Comparison of ENCODE assay signal across 22 mouse cellular contexts in the genomic region with DNA sequence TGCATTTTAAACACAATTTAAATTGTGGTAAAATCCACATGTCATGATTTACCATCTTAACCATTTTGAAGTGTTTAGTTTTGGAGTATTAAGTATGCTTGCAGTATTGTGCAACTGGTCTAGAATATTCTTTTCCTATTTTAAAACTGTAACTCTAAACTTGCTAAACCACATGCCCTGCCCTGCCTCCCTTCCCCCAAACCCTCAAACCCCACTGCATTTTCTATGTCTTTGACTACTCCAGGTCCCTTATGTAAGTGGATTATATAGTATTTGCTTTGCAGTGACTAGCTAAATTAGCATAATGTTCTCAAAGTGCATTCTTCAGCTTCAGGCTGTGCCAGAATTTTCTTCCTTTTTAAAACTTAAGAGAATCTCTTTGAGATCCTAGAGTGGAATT.
DNase-seq lines count a peak whose midpoint lies in the region; ATAC-seq and TF ChIP-seq lines count a peak whose summit lies in the region.
"Had no signal": no experiment of that assay in that cellular context is flagged by ENCODE, and none has a peak within 500 bp of the region (broad histone marks: within the 10 kb centered on the region; RNA-seq: fewer than 3 reads in every experiment).

No protein-coding gene starts in this region.

- no peak for DNase-seq in left cerebral cortex, adult 2 months (ENCODE audit: extremely low spot score in 1 of 2, low spot score in 2 of 2)
- no peak for DNase-seq in left cerebral cortex, postnatal 4 days
- peak; percentile 79 for DNase-seq in lung, postnatal 0 days (ENCODE audit: low spot score)
- no peak for DNase-seq in gastrocnemius, postnatal 10 days
- DNase-seq in forebrain, embryonic 11.5 days (ENCODE audit: low spot score) = no peak
- DNase-seq in ovary, postnatal 10 days (ENCODE audit: low spot score) = no peak
- DNase-seq: adrenal gland, adult 8-10 months; cerebellum, adult 9-11 months; heart, adult 18-20 months; heart, postnatal 36 days; kidney, adult 8-10 months; kidney, postnatal 25 days; thymus, postnatal 36 days had no signal

- H3K36me3 ChIP-seq in C2C12 (ENCODE audit: control insufficient read depth, insufficient read depth) = no peaks in the 10 kb centered on the region
- no peaks in the 10 kb centered on the region for H3K36me3 ChIP-seq in lung, postnatal 0 days (ENCODE audit: insufficient read depth, low read length)
- no peaks in the 10 kb centered on the region for H3K36me3 ChIP-seq in forebrain, embryonic 11.5 days (ENCODE audit: control insufficient read depth, insufficient read depth, low read length)
- H3K36me3 ChIP-seq: heart, embryonic 13.5 days; limb, embryonic 12.5 days; liver, embryonic 12.5 days; midbrain, embryonic 13.5 days had no signal

- peak; percentile 65 for TF ChIP-seq EP300 in lung, postnatal 0 days (IDR thresholded peaks at IDR 0.05)

- H3K4me2 ChIP-seq in lung, postnatal 0 days (replicated peaks; ENCODE audit: low read depth, low read length) = no peak overlapping the region
- no peak overlapping the region for H3K4me2 ChIP-seq in forebrain, embryonic 11.5 days (ENCODE audit: low read depth, low read length, severe bottlenecking)
- H3K4me2 ChIP-seq: heart, embryonic 13.5 days; hindbrain, embryonic 14.5 days; liver, embryonic 12.5 days; midbrain, embryonic 13.5 days had no signal

- no peak overlapping the region for H3K4me3 ChIP-seq in left cerebral cortex, adult 2 months
- H3K4me3 ChIP-seq in C2C12 (ENCODE audit: insufficient read depth, poor library complexity, severe bottlenecking) = no peak overlapping the region
- no peak overlapping the region for H3K4me3 ChIP-seq in lung, postnatal 0 days (ENCODE audit: low read depth, low read length)
- no peak overlapping the region for H3K4me3 ChIP-seq in forebrain, embryonic 11.5 days (ENCODE audit: low read depth, low read length)
- H3K4me3 ChIP-seq: erythroblast, embryonic 14.5 days; heart, embryonic 13.5 days; limb, embryonic 12.5 days; liver, embryonic 12.5 days; midbrain, embryonic 13.5 days had no signal

- no peaks in the 10 kb centered on the region for H3K4me1 ChIP-seq in lung, postnatal 0 days (ENCODE audit: insufficient read depth, low read depth, low read length)
- no peaks in the 10 kb centered on the region for H3K4me1 ChIP-seq in forebrain, embryonic 11.5 days (replicated peaks; ENCODE audit: control insufficient read depth, insufficient read depth, low read length)
- H3K4me1 ChIP-seq: liver, embryonic 12.5 days had no signal

- peak overlapping the region; percentile 70 for H3K27ac ChIP-seq in left cerebral cortex, adult 2 months
- H3K27ac ChIP-seq in lung, postnatal 0 days (ENCODE audit: low read length) = 0 out of 2 replicates have a peak overlapping the region, but pooled peaks have one; percentile 38
- no peak overlapping the region for H3K27ac ChIP-seq in forebrain, embryonic 11.5 days (ENCODE audit: low read depth, low read length)
- H3K27ac ChIP-seq: heart, embryonic 13.5 days; hindbrain, embryonic 14.5 days; liver, embryonic 12.5 days; midbrain, embryonic 13.5 days had no signal

- no peaks in the 10 kb centered on the region for H3K9me3 ChIP-seq in lung, postnatal 0 days (ENCODE audit: low read length)
- no peaks in the 10 kb centered on the region for H3K9me3 ChIP-seq in forebrain, embryonic 11.5 days (ENCODE audit: control insufficient read depth, low read length)
- H3K9me3 ChIP-seq: heart, embryonic 13.5 days; limb, embryonic 12.5 days; liver, embryonic 12.5 days; midbrain, embryonic 13.5 days had no signal

- H3K9ac ChIP-seq in lung, postnatal 0 days (replicated peaks; ENCODE audit: low read depth) = no peak overlapping the region
- no peak overlapping the region for H3K9ac ChIP-seq in forebrain, embryonic 11.5 days (ENCODE audit: low read length)
- H3K9ac ChIP-seq: heart, embryonic 13.5 days; hindbrain, embryonic 14.5 days; limb, embryonic 12.5 days; liver, embryonic 12.5 days; midbrain, embryonic 13.5 days had no signal

- no peak overlapping the region for H3ac ChIP-seq in C2C12 (ENCODE audit: control insufficient read depth, insufficient read length, low read depth)

- no peak for TF ChIP-seq CTCF in left cerebral cortex, adult 2 months (IDR thresholded peaks at IDR 0.05)
- no peak for TF ChIP-seq CTCF in C2C12 (IDR thresholded peaks at IDR 0.05; ENCODE audit: control insufficient read depth, insufficient read depth, insufficient read length)
- TF ChIP-seq CTCF in lung, postnatal 0 days (IDR thresholded peaks at IDR 0.05) = no peak

- H3K79me3 ChIP-seq in C2C12 (ENCODE audit: low read depth) = no peaks in the 10 kb centered on the region

- no peaks in the 10 kb centered on the region for H3K79me2 ChIP-seq in C2C12 (ENCODE audit: control insufficient read depth, insufficient read depth)

- H3K27me3 ChIP-seq in C2C12 (ENCODE audit: control insufficient read depth, insufficient read depth, insufficient read length) = peaks cover 3% of the 10 kb centered on the region
- H3K27me3 ChIP-seq in lung, postnatal 0 days (replicated peaks; ENCODE audit: insufficient read depth, low read length) = no peaks in the 10 kb centered on the region
- H3K27me3 ChIP-seq in forebrain, embryonic 11.5 days (ENCODE audit: control insufficient read depth, insufficient read depth, low read length) = no peaks in the 10 kb centered on the region
- H3K27me3 ChIP-seq: heart, embryonic 13.5 days; limb, embryonic 12.5 days; liver, embryonic 12.5 days; midbrain, embryonic 13.5 days had no signal

- peak; percentile 74 for ATAC-seq in common myeloid progenitor, adult 5-6 weeks (replicated peaks; ENCODE audit: low read depth, poor library complexity, severe bottlenecking)
- ATAC-seq in lung, postnatal 0 days = peak; percentile 80
- no peak for ATAC-seq in forebrain, embryonic 11.5 days (replicated peaks; ENCODE audit: low FRiP score)
- ATAC-seq: forebrain, embryonic 16.5 days; liver, embryonic 12.5 days; midbrain, embryonic 13.5 days had no signal

- intact Hi-C loops in left cerebral cortex, adult 2 months (cut with DNase I) = no loop called here
- intact Hi-C loops in left cerebral cortex, postnatal 4 days (cut with DNase I) = no loop called here

TF ChIP-seq in C2C12, 6 proteins besides CTCF, POLR2A, EP300 and RAD21:
- TF ChIP-seq CEBPB (IDR thresholded peaks at IDR 0.05; ENCODE audit: low read depth) (peak; percentile 67), MYOG (IDR thresholded peaks at IDR 0.05; ENCODE audit: control insufficient read depth, extremely low read depth, insufficient read length) (no peak), MYOD1 (IDR thresholded peaks at IDR 0.05; ENCODE audit: control insufficient read depth, insufficient read length, low read depth) (no peak)
